Mouse (Mus musculus) liver, embryonic 14.5 days (tissue): ENCODE results near the gene Mmrn2. TPM values are rescaled to one million over a fixed set of nuclear protein-coding genes. Genes with fewer than 3 reads are reported as not detected.

Source experiments
- ATAC-seq: fragments of 200-750 bp; cut with Nextera tagmentation; 2 replicates; pipeline ENCODE4 v1.8.0; 2017; ENCODE audit warnings: moderate number of reproducible peaks, mild to moderate bottlenecking, moderate library complexity; ENCODE audit not compliant: insufficient read depth
- DNase-seq, 3 experiments: peaks; one replicate each; pipeline ENCODE4 v3.0.0-alpha.2; 2012 to 2013; ENCODE audit warnings: low read depth in 3 of 3, low spot score in 3 of 3
- H3K27ac ChIP-seq: fragments of 300-500 bp; sonication (generic); 2 replicates; pipeline ENCODE4 v1.5.1; 2014; ENCODE audit warnings: moderate library complexity, mild to moderate bottlenecking, control low read depth, inconsistent platforms
- H3K27me3 ChIP-seq: fragments of 300-500 bp; sonication (generic); 2 replicates; pipeline ENCODE4 v1.6.1; 2014; ENCODE audit warnings: mild to moderate bottlenecking, low read length, moderate library complexity; ENCODE audit not compliant: control insufficient read depth, insufficient read depth
- H3K36me3 ChIP-seq: fragments of 300-500 bp; sonication (generic); replicated peaks from 2 replicates; pipeline ENCODE4 v1.6.1; 2014; ENCODE audit warnings: low read depth; ENCODE audit not compliant: control insufficient read depth, insufficient read depth
- H3K4me1 ChIP-seq, 2 experiments: fragments of 200-500 bp in 1 of 2; fragments of 300-500 bp in 1 of 2; sonication (generic) in 1 of 2; replicated peaks; 2 replicates each; pipeline ENCODE4 v1.6.1; 2012 to 2014; ENCODE audit warnings: antibody characterized with exemption in 1 of 2, inconsistent platforms in 1 of 2, low read length in 1 of 2; ENCODE audit not compliant: control insufficient read depth in 2 of 2, insufficient read depth in 2 of 2
- H3K4me2 ChIP-seq: fragments of 300-500 bp; sonication (generic); 2 replicates; pipeline ENCODE4 v1.6.1; 2014; ENCODE audit warnings: low read depth, mild to moderate bottlenecking, control low read depth, moderate library complexity
- H3K4me3 ChIP-seq, 2 experiments: fragments of 200-500 bp in 1 of 2; fragments of 300-500 bp in 1 of 2; sonication (generic) in 1 of 2; 2 replicates each; pipeline ENCODE4 v1.5.1; 2012 to 2014; ENCODE audit warnings: low read depth in 2 of 2, low read length in 2 of 2, mild to moderate bottlenecking in 2 of 2, control low read depth in 1 of 2, inconsistent platforms in 1 of 2, moderate library complexity in 1 of 2; ENCODE audit not compliant: insufficient read depth in 1 of 2
- H3K9ac ChIP-seq: fragments of 300-500 bp; sonication (generic); replicated peaks from 2 replicates; pipeline ENCODE4 v1.6.1; 2014; ENCODE audit warnings: mild to moderate bottlenecking, control low read depth, moderate library complexity
- H3K9me3 ChIP-seq: fragments of 300-500 bp; sonication (generic); 2 replicates; pipeline ENCODE4 v1.6.1; 2016; ENCODE audit warnings: low read length, mixed read lengths; ENCODE audit not compliant: control insufficient read depth
- CTCF ChIP-seq: IDR thresholded peaks from 2 replicates; pipeline ENCODE4 v1.5.1; 2016; ENCODE audit warnings: antibody characterized with exemption, low read depth, control low read depth
- EP300 ChIP-seq: IDR thresholded peaks from 2 replicates; pipeline ENCODE4 v1.6.1; 2016; ENCODE audit warnings: antibody characterized with exemption, low read depth
- WGBS: fragments of 180-500 bp; shearing (Covaris S2); extraction: QIAGEN DNeasy Blood & Tissue Kit; methylation state at CpG from one replicate; pipeline ENCODE4 v1.1.7; 2014; ENCODE audit not compliant: insufficient replicate concordance; 5-methylcytosine and 5-hydroxymethylcytosine counted together
- polyA plus RNA-seq, 2 experiments: library from polyadenylated mRNA; depleted of rRNA in 1 of 2; stranded (reverse) in 1 of 2; unstranded in 1 of 2; fragments of >200 nt; fragmentation: Nextera tagmentation in 1 of 2; extraction: Ambion mirVana in 1 of 2; gene quantifications; 2 replicates each; pipeline versions ENCODE4 v1.2.1 to v1.2.3; 2012 to 2014

Mmrn2 gene
- polyA plus RNA-seq, 2 experiments, result 1.0 to 1.3 TPM

GRCm38 (mm10) chr14:34332476-34332875 is 42.8 kb upstream of the Mmrn2 start:
- 72% methylated on average over 5 of the region's 5 CpGs for WGBS
- H3K27ac ChIP-seq, result no peak overlapping the region
- peaks cover 16% of the 10 kb centered on the region for H3K36me3 ChIP-seq

DNA sequence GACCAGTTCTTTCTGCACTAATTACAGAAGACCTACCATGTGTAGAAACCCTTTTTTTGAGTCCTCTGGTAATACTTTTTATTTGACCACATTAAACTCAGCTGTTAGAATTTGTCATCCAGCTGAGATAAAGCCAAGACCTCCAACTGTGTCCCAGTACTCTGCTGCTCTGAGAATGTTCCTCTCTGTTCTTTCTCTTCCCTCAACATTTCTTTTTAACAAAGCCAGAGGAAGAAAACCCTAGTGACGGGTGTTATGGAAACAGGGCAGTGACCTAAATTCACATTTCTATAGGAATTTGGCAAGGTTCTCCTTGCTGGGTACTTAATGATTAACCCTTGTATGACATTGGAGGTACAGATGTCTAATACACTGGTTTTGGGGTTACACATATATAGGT is 35.8 kb upstream of the Mmrn2 start:
- H3K9me3 ChIP-seq, result no peaks in the 10 kb centered on the region
- no peak overlapping the region for H3K9ac ChIP-seq
- no peaks in the 10 kb centered on the region for H3K4me1 ChIP-seq
- H3K4me3 ChIP-seq, result no peak overlapping the region
- H3K36me3 ChIP-seq, result peaks cover 12% of the 10 kb centered on the region
- DNase-seq (no peak), ATAC-seq (no peak)
- H3K4me2 ChIP-seq, result no peak overlapping the region
- H3K27me3 ChIP-seq, result no peaks in the 10 kb centered on the region
- no peak overlapping the region for H3K27ac ChIP-seq
- 47% methylated on average over 1 of the region's 1 CpGs for whole genome bisulfite sequencing
- TF ChIP-seq EP300 (no peak), CTCF (no peak)

More at GRCm38 (mm10) chr14:34332476-34332875, 42.8 kb upstream of the Mmrn2 start:
- H3K4me2 ChIP-seq, result no peak overlapping the region
- no peak for TF ChIP-seq EP300
- TF ChIP-seq CTCF, result no peak
- no peak overlapping the region for H3K4me3 ChIP-seq
- no peak for DNase-seq
- ATAC-seq, result no peak
- H3K9ac ChIP-seq, result no peak overlapping the region
- H3K27me3 ChIP-seq, result no peaks in the 10 kb centered on the region
- H3K9me3 ChIP-seq, result no peaks in the 10 kb centered on the region
- no peaks in the 10 kb centered on the region for H3K4me1 ChIP-seq

GRCm38 (mm10) chr14:34341993-34342392 is 33.3 kb upstream of the Mmrn2 start:
- no peak for ATAC-seq
- Histone ChIP-seq H3K4me1 (no peaks in the 10 kb centered on the region), H3K9me3 (no peaks in the 10 kb centered on the region), H3K36me3 (peaks cover 4% of the 10 kb centered on the region), H3K27ac (no peak overlapping the region), H3K4me2 (no peak overlapping the region), H3K9ac (no peak overlapping the region), H3K4me3 (no peak overlapping the region), H3K27me3 (no peaks in the 10 kb centered on the region)
- no peak for DNase-seq
- 65% methylated on average over 4 of the region's 4 CpGs for WGBS
- TF ChIP-seq EP300 (no peak), CTCF (no peak)

DNA sequence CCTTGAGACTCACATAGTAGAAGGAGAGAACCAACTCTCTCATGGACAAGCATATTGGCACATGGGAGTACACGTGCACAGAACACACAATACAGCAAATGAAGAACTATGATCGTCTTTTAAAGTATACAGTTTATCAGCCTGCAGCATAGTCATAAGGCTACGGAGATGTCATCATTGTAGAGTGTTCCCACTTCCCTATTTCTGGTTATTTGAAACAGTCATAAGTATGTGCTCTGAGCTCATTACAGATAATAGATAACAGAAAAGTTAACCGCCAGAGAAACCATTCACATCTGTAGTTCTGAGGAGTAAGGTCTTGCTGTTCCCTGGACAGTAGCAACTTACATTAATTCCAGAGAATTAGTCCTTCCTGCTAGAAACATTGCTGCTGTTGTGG is 32.2 kb upstream of the Mmrn2 start:
- H3K36me3 ChIP-seq, result peaks cover 4% of the 10 kb centered on the region
- 36% methylated on average over 4 of the region's 4 CpGs for WGBS

GRCm38 (mm10) chr14:34344361-34344760 is 30.9 kb upstream of the Mmrn2 start:
- ATAC-seq (no peak), DNase-seq (no peak)
- no peak overlapping the region for H3K27ac ChIP-seq
- no peak overlapping the region for H3K9ac ChIP-seq
- no peaks in the 10 kb centered on the region for H3K27me3 ChIP-seq
- TF ChIP-seq CTCF (no peak), EP300 (no peak)
- H3K36me3 ChIP-seq, result peaks cover 1% of the 10 kb centered on the region
- 75% methylated on average over 5 of the region's 5 CpGs for WGBS
- H3K9me3 ChIP-seq, result no peaks in the 10 kb centered on the region
- H3K4me1 ChIP-seq, result peaks cover 0 to 5% of the 10 kb centered on the region in 2 experiments; a peak in 2 of 4 replicates
- no peak overlapping the region for H3K4me2 ChIP-seq
- H3K4me3 ChIP-seq, result no peak overlapping the region

More for the DNA sequence above, 32.2 kb upstream of the Mmrn2 start:
- no peak overlapping the region for H3K4me2 ChIP-seq
- DNase-seq (no peak), ATAC-seq (no peak)
- H3K27ac ChIP-seq, result no peak overlapping the region
- H3K4me3 ChIP-seq, result no peak overlapping the region
- H3K27me3 ChIP-seq, result no peaks in the 10 kb centered on the region
- no peak for TF ChIP-seq EP300
- no peak for TF ChIP-seq CTCF
- H3K4me1 ChIP-seq, result no peaks in the 10 kb centered on the region
- H3K9me3 ChIP-seq, result no peaks in the 10 kb centered on the region
- no peak overlapping the region for H3K9ac ChIP-seq
